Mouse (Mus musculus): ENCODE measurements around the gene Ptpre. TPM values are rescaled to one million over a fixed set of nuclear protein-coding genes. Genes with fewer than 3 reads are reported as not detected.
A peak's percentile ranks its signal among the peaks of the same experiment; 100 is the strongest.

Gene Ptpre
- polyA plus RNA-seq, 1 experiment from 2014 or later = 1.0 TPM

DNA sequence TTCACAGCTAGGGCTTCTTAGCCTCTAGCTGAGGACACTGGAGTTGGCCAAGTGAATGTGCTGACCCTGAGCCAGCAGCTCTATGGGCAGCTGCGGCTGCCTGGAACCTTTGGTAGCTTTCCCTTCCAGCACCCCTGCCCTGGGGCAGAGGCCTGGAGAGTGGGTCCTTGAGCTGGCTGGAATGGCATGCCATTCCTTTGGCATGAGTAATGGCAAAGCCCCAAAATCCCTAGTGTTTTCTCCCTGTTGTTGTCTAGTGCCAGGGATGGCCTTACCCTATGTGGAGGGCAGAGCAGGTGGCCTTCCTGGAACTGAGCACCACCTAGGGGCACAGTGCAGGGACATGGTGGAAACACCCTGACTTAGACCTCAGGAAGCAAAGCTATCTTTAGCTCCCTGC lies 14.3 kb downstream of the Ptpre start:
- no peak overlapping the region for H3K4me3 ChIP-seq (ENCODE audit: low read depth, low read length)
- ATAC-seq (replicated peaks; ENCODE audit: insufficient number of reproducible peaks, low FRiP score, low TSS enrichment, low read depth) = no peak
- H3K27me3 ChIP-seq (ENCODE audit: control insufficient read depth, insufficient read depth, low read length) = no peaks in the 10 kb centered on the region
- no peak overlapping the region for H3K4me2 ChIP-seq (ENCODE audit: low read depth, low read length)
- H3K36me3 ChIP-seq (replicated peaks; ENCODE audit: control insufficient read depth, insufficient read depth, low read depth, low read length) = no peaks in the 10 kb centered on the region
- H3K9ac ChIP-seq (replicated peaks; ENCODE audit: low read length) = no peak overlapping the region
- 85% methylated on average over 1 of the region's 1 CpGs for WGBS
- no peak overlapping the region for H3K27ac ChIP-seq (replicated peaks; ENCODE audit: low read depth, low read length)
- no peak for DNase-seq (ENCODE audit: low spot score)
- H3K9me3 ChIP-seq (replicated peaks; ENCODE audit: control insufficient read depth, low read length) = no peaks in the 10 kb centered on the region
- H3K4me1 ChIP-seq (ENCODE audit: control insufficient read depth, insufficient read depth, low read length) = no peaks in the 10 kb centered on the region; the same call in 1 of the 2 replicates

DNA sequence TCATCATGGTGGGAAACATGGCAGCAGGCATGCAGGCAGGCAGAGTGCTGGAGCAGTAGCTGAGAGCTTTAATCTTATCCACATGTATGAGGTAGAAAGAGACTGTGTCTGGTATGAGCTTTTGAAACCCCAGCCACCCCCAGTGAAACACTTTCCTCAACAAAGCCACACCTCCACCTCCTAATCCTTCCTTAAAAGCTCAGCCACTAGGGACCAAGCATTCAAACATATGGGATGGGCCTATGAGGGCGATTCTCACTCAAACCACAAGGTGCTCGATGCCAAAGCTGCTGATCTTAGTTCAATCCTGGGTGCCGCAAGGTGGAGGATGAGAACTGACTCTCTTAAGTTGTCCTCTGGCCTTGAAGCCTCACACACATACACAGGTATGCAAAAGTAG lies 16.3 kb downstream of the Ptpre start:
- no peak overlapping the region for H3K27ac ChIP-seq (replicated peaks; ENCODE audit: low read depth, low read length)
- H3K4me2 ChIP-seq (ENCODE audit: low read depth, low read length) = no peak overlapping the region
- H3K36me3 ChIP-seq (replicated peaks; ENCODE audit: control insufficient read depth, insufficient read depth, low read depth, low read length) = no peaks in the 10 kb centered on the region
- no peak overlapping the region for H3K9ac ChIP-seq (replicated peaks; ENCODE audit: low read length)
- no peaks in the 10 kb centered on the region for H3K27me3 ChIP-seq (ENCODE audit: control insufficient read depth, insufficient read depth, low read length)
- no peaks in the 10 kb centered on the region; the same call in 1 of the 2 replicates for H3K4me1 ChIP-seq (ENCODE audit: control insufficient read depth, insufficient read depth, low read length)
- no peaks in the 10 kb centered on the region for H3K9me3 ChIP-seq (replicated peaks; ENCODE audit: control insufficient read depth, low read length)
- WGBS = 78% methylated on average over 3 of the region's 3 CpGs
- no peak overlapping the region for H3K4me3 ChIP-seq (ENCODE audit: low read depth, low read length)
- no peak for ATAC-seq (replicated peaks; ENCODE audit: insufficient number of reproducible peaks, low FRiP score, low TSS enrichment, low read depth)
- DNase-seq (ENCODE audit: low spot score) = no peak

DNA sequence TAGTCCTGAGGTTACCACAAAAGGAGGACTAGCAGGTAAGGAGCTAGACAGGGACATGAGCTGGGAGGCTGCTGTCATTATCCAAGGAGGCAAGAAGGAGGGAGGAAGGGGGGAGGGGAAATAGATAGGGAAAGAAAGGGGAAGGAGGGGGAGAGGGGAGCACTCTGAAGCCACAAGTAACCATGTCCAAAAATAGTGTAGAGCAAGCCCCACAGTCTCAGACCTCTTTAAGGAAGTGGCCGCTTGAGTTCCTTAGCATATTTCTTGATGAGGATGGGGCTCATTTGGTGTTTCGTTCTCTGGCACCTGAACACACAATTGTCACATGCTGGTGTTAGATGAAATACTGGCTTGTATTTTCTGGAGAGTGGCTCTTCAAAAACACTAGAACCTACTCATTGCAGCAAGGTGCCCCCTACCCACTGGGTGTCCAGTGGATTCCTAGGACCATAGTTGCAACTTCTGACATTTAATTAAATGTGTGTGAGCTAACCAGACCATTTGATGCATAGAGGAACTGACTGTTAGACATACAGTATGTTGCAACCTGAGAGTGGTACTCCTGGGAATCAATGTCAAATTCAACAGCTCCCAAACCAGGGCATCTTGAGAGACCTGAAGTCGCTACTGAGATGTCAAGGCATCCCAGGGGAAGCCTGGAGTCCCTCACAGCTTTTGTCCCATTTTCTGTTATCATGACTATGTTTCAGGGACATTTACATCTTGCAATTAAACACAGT lies 19.6 kb downstream of the Ptpre start:
- DNase-seq (ENCODE audit: low spot score) = no peak
- 80% methylated on average over 3 of the region's 3 CpGs for WGBS

DNA sequence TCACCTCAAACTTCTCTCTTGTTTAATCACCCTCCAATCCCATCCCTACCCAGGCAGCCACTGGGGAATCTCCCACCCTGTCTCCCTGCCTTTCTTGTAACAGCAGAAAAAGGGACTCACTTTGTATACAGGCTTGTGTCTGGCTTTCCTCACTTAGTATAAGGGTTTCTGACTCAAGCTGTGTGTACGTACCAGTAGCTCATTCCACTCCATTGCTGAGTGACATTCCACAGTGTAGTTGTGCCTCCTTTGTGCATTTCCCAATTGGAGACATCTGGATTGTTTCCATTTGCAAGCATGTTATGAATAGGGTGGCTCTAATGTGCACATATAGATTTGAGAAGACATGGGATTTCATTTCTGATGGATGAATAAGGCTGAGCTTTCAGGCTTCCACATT lies 23.0 kb downstream of the Ptpre start:
- WGBS = 39% methylated on average over 1 of the region's 1 CpGs

More for the DNA sequence above, 19.6 kb downstream of the Ptpre start:
- Histone ChIP-seq H3K27ac (replicated peaks; ENCODE audit: low read depth, low read length) (no peak overlapping the region), H3K27me3 (ENCODE audit: control insufficient read depth, insufficient read depth, low read length) (no peaks in the 10 kb centered on the region), H3K9me3 (replicated peaks; ENCODE audit: control insufficient read depth, low read length) (no peaks in the 10 kb centered on the region), H3K4me2 (ENCODE audit: low read depth, low read length) (no peak overlapping the region), H3K9ac (replicated peaks; ENCODE audit: low read length) (no peak overlapping the region), H3K4me3 (ENCODE audit: low read depth, low read length) (no peak overlapping the region), H3K4me1 (ENCODE audit: control insufficient read depth, insufficient read depth, low read length) (no peaks in the 10 kb centered on the region), H3K36me3 (replicated peaks; ENCODE audit: control insufficient read depth, insufficient read depth, low read depth, low read length) (no peaks in the 10 kb centered on the region)
- ATAC-seq (replicated peaks; ENCODE audit: insufficient number of reproducible peaks, low FRiP score, low TSS enrichment, low read depth) = no peak

DNA sequence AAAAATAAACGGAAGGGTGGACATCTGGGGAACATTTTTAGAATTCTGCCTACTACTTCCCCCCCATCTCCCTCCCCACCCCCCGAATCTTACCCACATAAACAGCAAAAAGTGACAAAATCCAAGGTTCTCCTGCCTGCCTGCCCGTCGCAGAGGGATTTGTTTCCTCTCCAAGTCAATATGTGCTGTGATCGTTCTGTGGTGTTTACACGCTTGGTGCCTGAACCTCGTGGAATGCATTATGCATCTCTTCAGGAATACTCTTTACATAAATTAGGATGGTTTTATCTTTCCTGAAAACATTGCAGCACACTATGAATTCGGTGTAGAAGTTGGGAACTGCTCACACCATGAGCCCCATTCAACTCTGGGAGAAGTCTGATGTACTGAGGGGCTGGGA lies 26.7 kb downstream of the Ptpre start:
- 80% methylated on average over 8 of the region's 8 CpGs for WGBS
- no peak overlapping the region for H3K9ac ChIP-seq (replicated peaks; ENCODE audit: low read length)
- H3K36me3 ChIP-seq (replicated peaks; ENCODE audit: control insufficient read depth, insufficient read depth, low read depth, low read length) = no peaks in the 10 kb centered on the region
- ATAC-seq (replicated peaks; ENCODE audit: insufficient number of reproducible peaks, low FRiP score, low TSS enrichment, low read depth) (no peak), DNase-seq (ENCODE audit: low spot score) (no peak)
- H3K27ac ChIP-seq (replicated peaks; ENCODE audit: low read depth, low read length) = no peak overlapping the region
- H3K9me3 ChIP-seq (replicated peaks; ENCODE audit: control insufficient read depth, low read length) = no peaks in the 10 kb centered on the region
- H3K4me2 ChIP-seq (ENCODE audit: low read depth, low read length) = no peak overlapping the region
- no peaks in the 10 kb centered on the region for H3K27me3 ChIP-seq (ENCODE audit: control insufficient read depth, insufficient read depth, low read length)
- no peak overlapping the region for H3K4me3 ChIP-seq (ENCODE audit: low read depth, low read length)
- no peaks in the 10 kb centered on the region for H3K4me1 ChIP-seq (ENCODE audit: control insufficient read depth, insufficient read depth, low read length)

More for the DNA sequence above, 23.0 kb downstream of the Ptpre start:
- Histone ChIP-seq H3K36me3 (replicated peaks; ENCODE audit: control insufficient read depth, insufficient read depth, low read depth, low read length) (no peaks in the 10 kb centered on the region), H3K9me3 (replicated peaks; ENCODE audit: control insufficient read depth, low read length) (no peaks in the 10 kb centered on the region), H3K4me1 (ENCODE audit: control insufficient read depth, insufficient read depth, low read length) (no peaks in the 10 kb centered on the region), H3K27me3 (ENCODE audit: control insufficient read depth, insufficient read depth, low read length) (no peaks in the 10 kb centered on the region), H3K4me3 (ENCODE audit: low read depth, low read length) (no peak overlapping the region), H3K4me2 (ENCODE audit: low read depth, low read length) (no peak overlapping the region), H3K27ac (replicated peaks; ENCODE audit: low read depth, low read length) (no peak overlapping the region), H3K9ac (replicated peaks; ENCODE audit: low read length) (no peak overlapping the region)
- ATAC-seq (replicated peaks; ENCODE audit: insufficient number of reproducible peaks, low FRiP score, low TSS enrichment, low read depth) (no peak), DNase-seq (ENCODE audit: low spot score) (peak; percentile 20)

DNA sequence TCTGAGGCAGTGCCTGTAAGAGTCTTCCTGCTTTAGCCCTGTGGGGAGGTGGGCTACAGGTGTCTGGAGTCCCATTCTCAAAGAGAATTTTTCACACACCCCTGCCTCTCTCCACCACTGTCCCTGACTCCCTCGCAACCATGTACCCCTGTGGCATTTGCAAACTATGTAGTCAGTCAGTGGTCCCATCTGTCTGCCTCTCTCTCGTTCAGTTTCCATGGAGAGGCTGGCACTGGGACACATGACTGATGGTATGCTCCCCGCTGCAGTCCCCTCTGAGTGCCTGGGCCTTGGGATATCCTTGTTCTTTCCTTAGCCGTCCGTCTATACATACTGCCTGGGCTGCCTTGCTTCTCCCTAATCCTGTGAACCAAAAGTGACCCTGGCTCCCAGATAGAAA lies 28.7 kb downstream of the Ptpre start:
- no peaks in the 10 kb centered on the region for H3K9me3 ChIP-seq (replicated peaks; ENCODE audit: control insufficient read depth, low read length)
- no peaks in the 10 kb centered on the region for H3K36me3 ChIP-seq (replicated peaks; ENCODE audit: control insufficient read depth, insufficient read depth, low read depth, low read length)

DNA sequence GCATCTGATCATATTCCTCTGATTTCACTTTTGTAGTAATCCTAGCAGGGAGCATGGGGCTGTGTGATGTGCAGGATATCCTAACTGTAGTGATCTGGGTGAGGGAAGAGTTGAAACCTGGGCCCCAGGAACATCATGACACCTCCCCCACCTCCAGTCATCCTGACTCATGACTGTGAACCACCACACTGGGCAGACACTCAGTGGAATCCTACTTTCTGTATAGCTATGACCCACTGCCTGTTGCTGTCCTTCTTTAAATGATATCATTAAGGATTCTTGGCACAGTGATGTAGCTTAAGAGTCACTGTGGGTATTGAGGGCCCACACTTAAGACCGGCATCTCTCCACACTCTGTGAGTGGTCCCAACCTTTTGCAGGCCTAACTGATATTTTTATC lies 30.3 kb downstream of the Ptpre start:
- DNase-seq (ENCODE audit: low spot score) = no peak
- Histone ChIP-seq H3K27me3 (ENCODE audit: control insufficient read depth, insufficient read depth, low read length) (no peaks in the 10 kb centered on the region), H3K4me3 (ENCODE audit: low read depth, low read length) (no peak overlapping the region), H3K27ac (replicated peaks; ENCODE audit: low read depth, low read length) (no peak overlapping the region), H3K9ac (replicated peaks; ENCODE audit: low read length) (no peak overlapping the region), H3K4me1 (ENCODE audit: control insufficient read depth, insufficient read depth, low read length) (no peaks in the 10 kb centered on the region), H3K36me3 (replicated peaks; ENCODE audit: control insufficient read depth, insufficient read depth, low read depth, low read length) (no peaks in the 10 kb centered on the region), H3K4me2 (ENCODE audit: low read depth, low read length) (no peak overlapping the region), H3K9me3 (replicated peaks; ENCODE audit: control insufficient read depth, low read length) (no peaks in the 10 kb centered on the region)
- 91% methylated on average over 1 of the region's 1 CpGs for WGBS
- ATAC-seq (replicated peaks; ENCODE audit: insufficient number of reproducible peaks, low FRiP score, low TSS enrichment, low read depth) = no peak

More for the DNA sequence above, 28.7 kb downstream of the Ptpre start:
- Histone ChIP-seq H3K9ac (replicated peaks; ENCODE audit: low read length) (no peak overlapping the region), H3K4me1 (ENCODE audit: control insufficient read depth, insufficient read depth, low read length) (no peaks in the 10 kb centered on the region), H3K4me3 (ENCODE audit: low read depth, low read length) (no peak overlapping the region), H3K27me3 (ENCODE audit: control insufficient read depth, insufficient read depth, low read length) (no peaks in the 10 kb centered on the region), H3K27ac (replicated peaks; ENCODE audit: low read depth, low read length) (no peak overlapping the region), H3K4me2 (ENCODE audit: low read depth, low read length) (no peak overlapping the region)
- ATAC-seq (replicated peaks; ENCODE audit: insufficient number of reproducible peaks, low FRiP score, low TSS enrichment, low read depth) = no peak
- no peak for DNase-seq (ENCODE audit: low spot score)
- 83% methylated on average over 5 of the region's 5 CpGs for WGBS

DNA sequence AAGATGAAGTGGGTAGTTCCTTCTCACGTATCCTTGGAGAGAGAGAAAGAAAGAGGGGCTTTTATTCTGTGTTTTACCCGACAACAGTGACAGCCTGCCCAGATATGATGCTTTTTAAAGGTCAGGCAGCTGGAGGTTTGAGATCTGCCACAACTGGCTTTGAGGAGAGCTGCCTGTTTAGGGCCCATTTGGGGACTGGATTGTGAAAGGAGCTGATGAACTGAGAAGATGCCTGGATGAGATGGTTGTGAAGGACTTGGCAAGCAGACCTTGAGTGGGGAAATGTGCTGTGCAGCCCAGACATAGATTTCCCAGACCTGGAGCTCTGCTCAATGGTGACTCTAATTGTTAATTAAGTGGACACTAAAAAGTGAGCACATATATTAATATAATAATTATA lies 31.3 kb downstream of the Ptpre start:
- Histone ChIP-seq H3K4me1 (ENCODE audit: control insufficient read depth, insufficient read depth, low read length) (no peaks in the 10 kb centered on the region), H3K4me3 (ENCODE audit: low read depth, low read length) (no peak overlapping the region), H3K4me2 (ENCODE audit: low read depth, low read length) (no peak overlapping the region), H3K9me3 (replicated peaks; ENCODE audit: control insufficient read depth, low read length) (no peaks in the 10 kb centered on the region), H3K27me3 (ENCODE audit: control insufficient read depth, insufficient read depth, low read length) (no peaks in the 10 kb centered on the region), H3K9ac (replicated peaks; ENCODE audit: low read length) (no peak overlapping the region), H3K36me3 (replicated peaks; ENCODE audit: control insufficient read depth, insufficient read depth, low read depth, low read length) (no peaks in the 10 kb centered on the region), H3K27ac (replicated peaks; ENCODE audit: low read depth, low read length) (no peak overlapping the region)
- DNase-seq (ENCODE audit: low spot score) (no peak), ATAC-seq (replicated peaks; ENCODE audit: insufficient number of reproducible peaks, low FRiP score, low TSS enrichment, low read depth) (no peak)
- WGBS = 76% methylated on average over 2 of the region's 2 CpGs

Measured in embryonic facial prominence, embryonic 11.5 days (tissue).